Mouse (Mus musculus) forebrain, embryonic 15.5 days (tissue): Measurements from ENCODE around the gene Cryba2. TPM values are rescaled to one million over a fixed set of nuclear protein-coding genes. Genes with fewer than 3 reads are reported as not detected.

Source experiments
- ATAC-seq: fragments of 200-750 bp; cut with Nextera tagmentation; replicated peaks from 2 replicates; pipeline ENCODE4 v1.8.0; 2017; ENCODE audit warnings: mild to moderate bottlenecking, moderate TSS enrichment, moderate library complexity
- H3K27ac ChIP-seq: fragments of 300-500 bp; sonication (generic); replicated peaks from 2 replicates; pipeline ENCODE4 v1.5.1; 2015; ENCODE audit warnings: mild to moderate bottlenecking, inconsistent platforms
- H3K27me3 ChIP-seq: fragments of 300-500 bp; sonication (generic); 2 replicates; pipeline ENCODE4 v1.6.1; 2015; ENCODE audit warnings: inconsistent platforms
- H3K36me3 ChIP-seq: fragments of 300-500 bp; sonication (generic); 2 replicates; pipeline ENCODE4 v1.6.1; 2015; ENCODE audit warnings: mild to moderate bottlenecking, inconsistent platforms
- H3K4me1 ChIP-seq: fragments of 300-500 bp; sonication (generic); 2 replicates; pipeline ENCODE4 v1.6.1; 2015; ENCODE audit warnings: inconsistent platforms
- H3K4me2 ChIP-seq: fragments of 300-500 bp; sonication (generic); replicated peaks from 2 replicates; pipeline ENCODE4 v1.6.1; 2015; ENCODE audit warnings: mild to moderate bottlenecking, inconsistent platforms
- H3K4me3 ChIP-seq: fragments of 300-500 bp; sonication (generic); 2 replicates; pipeline ENCODE4 v1.5.1; 2015; ENCODE audit warnings: mild to moderate bottlenecking, inconsistent platforms
- H3K9ac ChIP-seq: fragments of 300-500 bp; sonication (generic); replicated peaks from 2 replicates; pipeline ENCODE4 v1.6.1; 2015; ENCODE audit warnings: mild to moderate bottlenecking, inconsistent platforms
- H3K9me3 ChIP-seq: fragments of 300-500 bp; sonication (generic); 2 replicates; pipeline ENCODE4 v1.6.1; 2016; ENCODE audit warnings: inconsistent platforms
- WGBS: fragments of 180-500 bp; shearing (Covaris S2); methylation state at CpG from one replicate; pipeline ENCODE4 v1.1.7; 2015; ENCODE audit warnings: mixed read lengths; 5-methylcytosine and 5-hydroxymethylcytosine counted together
- microRNA counts: library from miRNA; unstranded; fragments of <30 nt; microRNA quantifications from one replicate; lab custom pipeline; 2016
- microRNA-seq: library from miRNA; unstranded; fragments of <30 nt; microRNA quantifications from one replicate; pipeline ENCODE4, GENCODE M21; 2016
- polyA plus RNA-seq: library from polyadenylated mRNA; unstranded; fragments of >200 nt; fragmentation: Nextera tagmentation; extraction: Ambion mirVana; gene quantifications from 2 replicates; pipeline ENCODE4 v1.2.1, GENCODE M21; 2015

Cryba2 gene
- polyA plus RNA-seq, 1 experiment from 2014 or later = not detected

- no peaks in the 10 kb centered on the region for H3K36me3 ChIP-seq
- WGBS = 1% methylated on average over 74 of the region's 74 CpGs
- no peaks in the 10 kb centered on the region for H3K9me3 ChIP-seq
- H3K4me2 ChIP-seq = peak overlapping the region; percentile 89
- peaks cover 57% of the 10 kb centered on the region for H3K4me1 ChIP-seq
- peak overlapping the region; percentile 82 for H3K9ac ChIP-seq
- peak overlapping the region; percentile 76 for H3K4me3 ChIP-seq
- H3K27me3 ChIP-seq = peaks cover 30% of the 10 kb centered on the region
- no peak for ATAC-seq
- no peak overlapping the region for H3K27ac ChIP-seq
These were observed 37.1 kb downstream of the Cryba2 start for GRCm38 (mm10) chr1:74855651-74856438.

GRCm38 (mm10) chr1:74855156-74855555 is 37.8 kb downstream of the Cryba2 start:
- Histone ChIP-seq H3K27ac (peak overlapping the region; percentile 70), H3K4me2 (peak overlapping the region; percentile 89), H3K9ac (peak overlapping the region; percentile 82), H3K9me3 (no peaks in the 10 kb centered on the region), H3K36me3 (no peaks in the 10 kb centered on the region), H3K27me3 (peaks cover 33% of the 10 kb centered on the region), H3K4me1 (peaks cover 57% of the 10 kb centered on the region), H3K4me3 (peak overlapping the region; percentile 76)
- under 1% methylated on average over 34 of the region's 48 CpGs for WGBS
- no peak for ATAC-seq

- H3K4me1 ChIP-seq = peaks cover 57% of the 10 kb centered on the region
- H3K4me2 ChIP-seq = peak within 1 kb of the TSS; percentile 89
- H3K9me3 ChIP-seq = no peaks in the 10 kb centered on the region
- H3K36me3 ChIP-seq = no peaks in the 10 kb centered on the region
- H3K27me3 ChIP-seq = peaks cover 33% of the 10 kb centered on the region
- H3K9ac ChIP-seq = peak within 1 kb of the TSS; percentile 82
- peak within 1 kb of the TSS; percentile 76 for H3K4me3 ChIP-seq
- peak within 1 kb of the TSS; percentile 70 for H3K27ac ChIP-seq
- ATAC-seq = peak; percentile 94
- WGBS = 3% methylated on average over 38 of the region's 39 CpGs
These were observed 38.5 kb downstream of the Cryba2 start, which contains the start of gene Cdk5r2 for GRCm38 (mm10) chr1:74854306-74855056. Gene Cdk5r2 (plus strand): TSS chr1:74854934.

GRCm38 (mm10) chr1:74851001-74851775 is 41.8 kb downstream of the Cryba2 start:
- WGBS = 8% methylated on average over 6 of the region's 6 CpGs
- Histone ChIP-seq H3K9ac (no peak overlapping the region), H3K4me3 (no peak overlapping the region), H3K4me1 (peaks cover 26% of the 10 kb centered on the region), H3K9me3 (no peaks in the 10 kb centered on the region), H3K36me3 (no peaks in the 10 kb centered on the region), H3K27ac (no peak overlapping the region), H3K27me3 (peaks cover 19% of the 10 kb centered on the region), H3K4me2 (no peak overlapping the region)
- ATAC-seq = no peak

GRCm38 (mm10) chr1:74850251-74850650 is 42.7 kb downstream of the Cryba2 start:
- H3K9me3 ChIP-seq = no peaks in the 10 kb centered on the region
- no peaks in the 10 kb centered on the region for H3K36me3 ChIP-seq
- H3K4me2 ChIP-seq = no peak overlapping the region
- no peak for ATAC-seq
- H3K4me3 ChIP-seq = no peak overlapping the region
- H3K27me3 ChIP-seq = peaks cover 14% of the 10 kb centered on the region
- H3K4me1 ChIP-seq = peaks cover 17% of the 10 kb centered on the region
- 23% methylated on average over 6 of the region's 6 CpGs for WGBS
- H3K9ac ChIP-seq = no peak overlapping the region
- H3K27ac ChIP-seq = no peak overlapping the region

GRCm38 (mm10) chr1:74848946-74849345 is 44.0 kb downstream of the Cryba2 start:
- H3K4me2 ChIP-seq = no peak overlapping the region
- ATAC-seq = no peak
- whole genome bisulfite sequencing = 37% methylated on average over 5 of the region's 5 CpGs
- H3K36me3 ChIP-seq = no peaks in the 10 kb centered on the region
- peaks cover 9% of the 10 kb centered on the region for H3K4me1 ChIP-seq
- no peak overlapping the region for H3K9ac ChIP-seq
- H3K27ac ChIP-seq = no peak overlapping the region
- H3K4me3 ChIP-seq = no peak overlapping the region
- no peaks in the 10 kb centered on the region for H3K9me3 ChIP-seq
- peaks cover 14% of the 10 kb centered on the region for H3K27me3 ChIP-seq

GRCm38 (mm10) chr1:74846341-74846740 is 46.6 kb downstream of the Cryba2 start:
- Histone ChIP-seq H3K4me3 (no peak overlapping the region), H3K27me3 (peaks cover 6% of the 10 kb centered on the region; the same call in 1 of the 2 replicates), H3K4me1 (peaks cover 4% of the 10 kb centered on the region), H3K9me3 (no peaks in the 10 kb centered on the region), H3K9ac (no peak overlapping the region), H3K4me2 (no peak overlapping the region), H3K36me3 (no peaks in the 10 kb centered on the region), H3K27ac (no peak overlapping the region)
- no peak for ATAC-seq
- 48% methylated on average over 9 of the region's 9 CpGs for WGBS

GRCm38 (mm10) chr1:74843090-74843489 is 49.9 kb downstream of the Cryba2 start:
- no peak overlapping the region for H3K4me2 ChIP-seq
- no peak overlapping the region for H3K9ac ChIP-seq
- no peaks in the 10 kb centered on the region for H3K4me1 ChIP-seq
- H3K27ac ChIP-seq = no peak overlapping the region
- H3K27me3 ChIP-seq = no peaks in the 10 kb centered on the region
- 85% methylated on average over 5 of the region's 5 CpGs for WGBS
- no peak for ATAC-seq
- H3K4me3 ChIP-seq = no peak overlapping the region
- H3K9me3 ChIP-seq = no peaks in the 10 kb centered on the region
- H3K36me3 ChIP-seq = no peaks in the 10 kb centered on the region

MicroRNAs encoded within 50 kb of the gene (microRNA counts, 519-probe panel; counts per million panel counts)
- not detected for microRNA mmu-miR-375 (lab: Ali Mortazavi, UCI)

Small RNA genes lying within 50 kb of the gene (microRNA-seq; reads per million reads assigned to microRNA genes)
- 229 reads per million, percentile 64 among the genes with 10 or more reads in this experiment for gene Mir375

Other genes with a start within 250 kb of the Cryba2 start
- 15.3 and 16.1 TPM in 2 replicates for gene Ttll4, start 231.4 kb downstream of the Cryba2 start, polyA plus RNA-seq
- gene Cyp27a1, start 179.6 kb downstream of the Cryba2 start, polyA plus RNA-seq = 0.91 and 1.6 TPM in 2 replicates
- gene Prkag3, start 143.9 kb downstream of the Cryba2 start, polyA plus RNA-seq = not detected in 2 replicates
- gene Wnt6, start 121.3 kb downstream of the Cryba2 start, polyA plus RNA-seq = 2.2 and 2.3 TPM in 2 replicates
- 0.50 and 0.80 TPM in 2 replicates for gene Wnt10a, start 101.6 kb downstream of the Cryba2 start, polyA plus RNA-seq
- 2.1 and 2.4 TPM in 2 replicates for gene Cdk5r2, start 38.2 kb downstream of the Cryba2 start, polyA plus RNA-seq
- 0.46 TPM in 1 of 2 replicates, not detected in the other for gene Fev, start 7.7 kb downstream of the Cryba2 start, polyA plus RNA-seq
- 0.59 and 0.67 TPM in 2 replicates for gene Cfap65, start 42.5 kb upstream of the Cryba2 start, polyA plus RNA-seq
- 0.09 and 0.22 TPM in 2 replicates for gene Ihh, start 58.5 kb upstream of the Cryba2 start, polyA plus RNA-seq
- 7.0 and 7.7 TPM in 2 replicates for gene Nhej1, start 232.1 kb upstream of the Cryba2 start, polyA plus RNA-seq
- not detected in 2 replicates for gene Slc23a3, start 240.7 kb upstream of the Cryba2 start, polyA plus RNA-seq
- 55.5 and 57.9 TPM in 2 replicates for gene Cnppd1, start 249.6 kb upstream of the Cryba2 start, polyA plus RNA-seq
- 91.2 and 103 TPM in 2 replicates for gene Retreg2, start 249.6 kb upstream of the Cryba2 start, polyA plus RNA-seq